Mouse (Mus musculus): ENCODE data around the gene Bpi.
A peak's percentile ranks its signal among the peaks of the same experiment; 100 is the strongest.

The Bpi gene

GRCm38 (mm10) chr2:158242170-158242896 is 15.6 kb upstream of the Bpi start:
- no peak for DNase-seq (ENCODE audit: low read depth, low spot score)

GRCm38 (mm10) chr2:158243129-158243870 is 14.6 kb upstream of the Bpi start:
- DNase-seq (ENCODE audit: low read depth, low spot score): no peak

GRCm38 (mm10) chr2:158245072-158245817 is 12.6 kb upstream of the Bpi start:
- DNase-seq (ENCODE audit: low read depth, low spot score): no peak

GRCm38 (mm10) chr2:158247852-158248251 is 10.0 kb upstream of the Bpi start:
- no peak for DNase-seq (ENCODE audit: low read depth, low spot score)

GRCm38 (mm10) chr2:158248318-158248717 is 9.6 kb upstream of the Bpi start:
- no peak for DNase-seq (ENCODE audit: low read depth, low spot score)

- DNase-seq (ENCODE audit: low read depth, low spot score): no peak
These were observed 7.3 kb upstream of the Bpi start for GRCm38 (mm10) chr2:158250558-158250957.

GRCm38 (mm10) chr2:158253806-158254205 is 4.1 kb upstream of the Bpi start:
- DNase-seq (ENCODE audit: low read depth, low spot score): no peak

GRCm38 (mm10) chr2:158256894-158257293 is 1.0 kb upstream of the Bpi start:
- DNase-seq (ENCODE audit: low read depth, low spot score): no peak

GRCm38 (mm10) chr2:158258781-158259180 is 887 bp downstream of the Bpi start:
- DNase-seq (ENCODE audit: low read depth, low spot score): peak; percentile 61

- no peak for DNase-seq (ENCODE audit: low read depth, low spot score)
These were observed 1.6 kb downstream of the Bpi start for GRCm38 (mm10) chr2:158259498-158259897.

- no peak for DNase-seq (ENCODE audit: low read depth, low spot score)
These were observed 7.0 kb downstream of the Bpi start for GRCm38 (mm10) chr2:158264877-158265276.

- no peak for DNase-seq (ENCODE audit: low read depth, low spot score)
These were observed 12.1 kb downstream of the Bpi start for GRCm38 (mm10) chr2:158270017-158270416.

- DNase-seq (ENCODE audit: low read depth, low spot score): no peak
These were observed 15.8 kb downstream of the Bpi start for GRCm38 (mm10) chr2:158273646-158274045.

- no peak for DNase-seq (ENCODE audit: low read depth, low spot score)
These were observed 17.5 kb downstream of the Bpi start for GRCm38 (mm10) chr2:158275349-158275748.

- no peak for DNase-seq (ENCODE audit: low read depth, low spot score)
These were observed 17.9 kb downstream of the Bpi start for GRCm38 (mm10) chr2:158275811-158276210.

- no peak for DNase-seq (ENCODE audit: low read depth, low spot score)
These were observed 18.6 kb downstream of the Bpi start for GRCm38 (mm10) chr2:158276451-158276850.

GRCm38 (mm10) chr2:158276878-158277277 is 19.0 kb downstream of the Bpi start:
- DNase-seq (ENCODE audit: low read depth, low spot score): no peak

GRCm38 (mm10) chr2:158279656-158280055 is 21.8 kb downstream of the Bpi start:
- no peak for DNase-seq (ENCODE audit: low read depth, low spot score)

GRCm38 (mm10) chr2:158281497-158282205 is 23.8 kb downstream of the Bpi start:
- no peak for DNase-seq (ENCODE audit: low read depth, low spot score)

GRCm38 (mm10) chr2:158283136-158283535 is 25.2 kb downstream of the Bpi start:
- DNase-seq (ENCODE audit: low read depth, low spot score): no peak

GRCm38 (mm10) chr2:158283771-158284170 is 25.9 kb downstream of the Bpi start:
- DNase-seq (ENCODE audit: low read depth, low spot score): no peak

- DNase-seq (ENCODE audit: low read depth, low spot score): peak; percentile 51
These were observed 26.7 kb downstream of the Bpi start for GRCm38 (mm10) chr2:158284571-158284970.

Measured in retina, postnatal 7 days (tissue).